Mouse (Mus musculus) cerebellum, postnatal 10 days (tissue): ENCODE results near the gene Xlr4a.
"Not testable (repeated sequence)": the region's sequence is repeated elsewhere in the genome, so short reads cannot be mapped to it uniquely, and the experiment has no call there.

Experiments used
- DNase-seq, 2 experiments: peaks; one replicate each; pipeline ENCODE4 v3.0.0; 2021; ENCODE audit warnings: mixed read lengths in 2 of 2

Gene Xlr4a

DNA sequence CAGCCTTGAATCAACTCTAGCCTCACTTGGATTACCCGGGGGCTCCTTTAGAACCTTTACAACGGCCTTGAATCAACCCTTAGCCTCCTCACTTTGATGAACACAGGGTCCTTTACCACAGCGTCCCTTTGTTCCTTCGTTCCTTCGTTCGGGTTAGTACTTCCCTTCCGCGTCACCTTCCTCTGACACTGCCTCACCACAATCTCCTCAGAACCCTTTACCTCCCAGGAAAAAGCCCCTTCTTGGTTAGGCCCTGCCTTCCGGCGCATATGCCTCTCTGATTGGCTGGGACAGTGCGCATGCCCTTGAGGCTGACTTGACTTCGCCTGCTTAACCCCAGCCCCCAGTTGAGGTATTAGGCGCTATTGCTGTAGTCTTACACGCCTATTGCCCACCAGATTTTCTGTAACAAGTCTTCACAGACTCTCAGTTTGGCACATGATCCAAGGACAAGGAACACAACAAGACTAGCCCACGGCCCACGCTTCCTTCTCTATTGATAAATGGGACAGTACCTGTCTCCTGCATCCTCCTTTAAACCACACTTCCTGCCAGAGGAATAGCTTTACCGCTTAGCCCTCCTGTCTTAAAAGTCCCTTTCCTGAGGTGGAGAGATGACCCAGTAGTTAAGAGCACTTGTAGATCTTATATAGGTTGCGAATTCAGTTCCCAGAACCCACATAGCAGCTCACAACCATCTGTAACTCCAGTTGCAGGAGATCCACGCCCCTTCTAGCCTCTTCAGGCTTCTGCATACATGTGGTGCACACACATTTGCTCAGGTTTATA lies at the start of gene Xlr4a:
Gene Xlr4a (minus strand): TSS at position 212 of the 789 bp plus-strand sequence.
- DNase-seq, result not testable (repeated sequence)

GRCm38 (mm10) chrX:73122859-73123829 lies 40.9 kb upstream of the Xlr4a start:
- not testable (repeated sequence) for DNase-seq

- not testable (repeated sequence) for DNase-seq
These were observed 34.5 kb upstream of the Xlr4a start, which contains the start of gene Gm14685 for GRCm38 (mm10) chrX:73116747-73117146. Gm14685 (plus strand) TSS chrX:73117047.

DNA sequence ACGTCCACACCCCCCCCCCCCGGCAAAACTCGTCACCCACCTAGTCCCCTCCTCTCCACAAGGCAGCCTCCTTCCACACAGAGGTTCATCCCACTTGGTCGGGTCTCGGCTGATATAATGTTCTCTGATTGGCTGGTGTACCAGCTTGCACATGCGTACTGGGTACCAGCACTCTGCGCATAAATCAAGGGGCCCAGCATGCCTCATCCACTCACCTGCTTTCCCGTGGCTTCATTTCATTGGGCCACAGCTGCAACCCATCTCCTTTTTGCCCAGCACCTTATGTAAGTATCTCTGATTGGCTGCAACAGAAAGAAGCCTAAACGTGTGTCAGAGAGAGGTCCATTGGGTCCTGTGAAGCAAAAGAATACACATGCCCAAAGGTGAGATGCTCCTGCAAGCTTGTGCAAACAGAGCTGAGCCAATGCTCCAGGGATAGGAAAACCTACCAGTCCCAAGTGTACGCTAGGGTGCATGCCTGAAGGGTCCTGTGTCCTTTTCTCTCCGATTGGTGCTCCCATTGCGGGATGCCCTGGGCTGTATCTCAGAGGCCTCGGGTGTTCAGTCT lies 14.7 kb upstream of the Xlr4a start, which contains the start of gene Xlr3a:
Gene Xlr3a (minus strand): TSS at position 155 of the 568 bp plus-strand sequence.
- DNase-seq, result peak in 1 of 2 experiments; percentile 3

- DNase-seq, result not testable (repeated sequence)
These were observed 15.4 kb downstream of the Xlr4a start for GRCm38 (mm10) chrX:73066765-73067312.

- DNase-seq, result peak; percentile 29 to 37
These were observed 17.9 kb downstream of the Xlr4a start, which contains the start of gene Pnma3 for GRCm38 (mm10) chrX:73064415-73064793. Pnma3 (plus strand) TSS chrX:73064787.

DNA sequence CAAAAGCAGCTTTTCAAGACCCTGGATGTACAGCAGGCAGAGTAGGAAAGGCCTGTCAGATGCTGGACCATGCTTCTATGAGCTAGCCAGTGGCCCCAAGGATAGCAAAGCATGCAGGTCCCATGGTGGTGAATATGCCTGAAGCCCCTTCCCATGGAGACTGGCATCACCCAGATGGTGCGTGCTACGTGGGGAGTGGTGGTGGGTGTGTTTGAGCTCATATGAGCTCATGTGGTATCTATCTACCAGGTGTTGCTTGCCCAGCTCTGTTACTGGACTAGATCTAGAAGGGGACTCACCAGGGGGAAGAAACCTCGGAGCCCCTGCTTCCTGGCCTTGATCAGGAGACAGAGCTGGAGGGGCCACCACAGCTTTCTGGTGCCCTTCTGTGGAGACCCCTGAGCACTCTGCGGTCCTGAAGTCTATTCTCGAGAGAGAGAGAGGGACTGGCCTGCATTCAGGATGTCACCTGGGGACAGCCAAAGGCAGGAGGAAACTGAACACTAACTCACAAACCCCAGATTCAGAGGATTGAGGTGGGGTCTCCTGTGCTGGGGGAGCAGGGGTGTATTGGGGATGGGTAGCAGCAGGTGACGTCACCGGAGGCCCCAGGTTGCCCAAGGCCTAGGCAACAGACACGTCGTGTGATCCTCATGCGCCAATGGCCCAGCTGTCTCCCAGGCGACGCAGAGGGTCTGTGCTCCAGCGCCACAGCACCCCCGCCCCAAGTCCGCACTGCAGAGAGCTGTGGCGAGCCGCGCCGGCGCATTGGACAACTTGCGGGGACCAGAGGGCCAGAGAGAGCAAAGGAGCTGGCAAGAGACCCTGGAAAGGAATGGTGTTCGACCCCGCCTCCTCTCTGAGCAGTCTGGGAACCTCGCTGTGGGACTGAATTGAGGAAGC lies 18.5 kb downstream of the Xlr4a start:
- DNase-seq, result peak; percentile 73 to 78

DNA sequence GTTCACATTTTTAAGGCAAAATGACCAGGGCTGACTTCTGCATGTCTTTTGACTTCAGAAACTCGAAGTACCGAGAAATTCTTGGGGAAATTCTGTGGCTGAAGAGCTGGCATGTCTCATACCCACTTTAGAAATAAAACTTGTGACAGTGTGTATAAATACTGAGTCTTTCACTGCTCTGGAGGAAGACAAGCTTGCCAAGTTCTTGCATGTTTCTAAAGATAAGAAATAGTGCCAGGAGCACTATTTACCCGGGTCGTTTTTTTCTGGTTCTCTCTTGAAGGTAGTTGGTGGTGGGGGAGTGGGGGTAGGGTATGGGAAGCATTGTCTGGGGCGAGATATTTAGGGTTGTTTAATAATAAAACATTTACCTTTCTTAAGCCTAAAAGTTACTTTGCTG lies 20.0 kb downstream of the Xlr4a start:
- no peak for DNase-seq

- DNase-seq, result no peak
These were observed 20.8 kb downstream of the Xlr4a start for GRCm38 (mm10) chrX:73061528-73061927.

- peak; percentile 98 to 99 for DNase-seq
These were observed 28.3 kb downstream of the Xlr4a start for GRCm38 (mm10) chrX:73053860-73054563.

DNA sequence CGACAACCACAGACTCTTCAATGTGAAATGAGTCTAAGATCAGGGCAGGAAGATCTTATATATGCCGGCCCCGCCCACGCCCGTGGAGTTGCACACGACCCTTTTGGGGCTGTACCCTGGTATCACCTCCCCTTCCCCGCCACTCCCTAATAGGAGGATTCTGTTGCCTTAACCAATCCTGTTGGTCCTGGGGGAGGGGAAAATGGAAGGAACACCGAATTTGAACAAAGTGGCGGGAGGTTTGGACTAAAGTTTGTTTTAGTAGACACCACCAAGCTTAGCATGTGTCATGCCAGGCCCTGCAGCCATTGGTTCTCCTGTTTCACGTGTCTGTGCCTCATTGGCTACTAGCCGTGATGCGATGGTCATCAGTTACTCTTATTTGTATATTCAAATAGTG lies 42.6 kb downstream of the Xlr4a start:
- DNase-seq, result no peak

DNA sequence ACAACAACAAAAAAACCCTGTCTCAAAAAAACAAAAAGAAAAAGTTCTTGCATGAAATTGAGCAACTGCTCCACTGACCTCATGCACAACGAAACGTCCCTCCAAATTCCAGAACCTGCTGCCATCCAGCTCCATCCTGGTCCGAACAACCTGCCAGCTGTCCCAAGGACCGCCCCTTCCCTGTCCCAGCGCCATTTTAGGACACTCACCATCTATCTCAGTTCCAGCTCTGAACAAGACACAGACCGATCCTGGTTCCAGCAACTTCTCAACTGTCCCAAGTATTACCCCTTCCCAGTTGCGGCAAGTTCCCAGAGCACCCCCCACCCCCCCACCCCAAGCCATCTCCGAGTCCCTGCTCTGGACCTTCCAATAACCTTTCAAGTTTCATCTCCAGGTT lies 43.4 kb downstream of the Xlr4a start:
- DNase-seq, result no peak

- no peak for DNase-seq
These were observed 45.3 kb downstream of the Xlr4a start, which contains the start of gene Pnma5 for GRCm38 (mm10) chrX:73037003-73037402. Pnma5 (minus strand) TSS chrX:73037103.
